8 mouse cellular contexts compared by ENCODE assay signal in genomic region chr8:126979091-126979920, GRCm38 (mm10). TPM values are rescaled to one million over a fixed set of nuclear protein-coding genes. Genes with fewer than 3 reads are reported as not detected.
DNase-seq lines count a peak whose midpoint lies in the region; ATAC-seq and TF ChIP-seq lines count a peak whose summit lies in the region.

No protein-coding gene starts in this region.

- H3K36me3 ChIP-seq in liver, adult 2 months (ENCODE audit: control insufficient read depth, insufficient read depth, low read length) = no peaks in the 10 kb centered on the region
- H3K36me3 ChIP-seq in embryonic facial prominence, embryonic 14.5 days (ENCODE audit: control insufficient read depth, insufficient read depth, low read length) = no peaks in the 10 kb centered on the region
- no peaks in the 10 kb centered on the region for H3K36me3 ChIP-seq in hindbrain, embryonic 16.5 days (ENCODE audit: control insufficient read depth, insufficient read depth, low read length)

- H3K4me3 ChIP-seq in liver, adult 2 months (ENCODE audit: insufficient read depth, low read depth, low read length) = no peak overlapping the region
- peak overlapping the region; percentile 27 for H3K4me3 ChIP-seq in embryonic facial prominence, embryonic 14.5 days (ENCODE audit: low read depth, low read length)
- H3K4me3 ChIP-seq in hindbrain, embryonic 16.5 days (ENCODE audit: low read length) = peak overlapping the region; percentile 23

- no peak for TF ChIP-seq POLR2A in liver, adult 2 months (IDR thresholded peaks at IDR 0.05; ENCODE audit: extremely low read depth, insufficient read depth, low read length)

- H3K9ac ChIP-seq in liver, adult 2 months (ENCODE audit: low read depth, low read length) = peak overlapping the region; percentile 34; the same call in 1 of the 2 replicates
- H3K9ac ChIP-seq in embryonic facial prominence, embryonic 14.5 days (ENCODE audit: low read depth, low read length) = no peak overlapping the region; the same call in 1 of the 2 replicates
- H3K9ac ChIP-seq in hindbrain, embryonic 16.5 days (ENCODE audit: low read depth, low read length) = no peak overlapping the region

- H3K4me1 ChIP-seq in liver, adult 2 months (ENCODE audit: control insufficient read depth, insufficient read depth, low read length) = peaks cover 3% of the 10 kb centered on the region; the same call in 1 of the 2 replicates
- no peaks in the 10 kb centered on the region for H3K4me1 ChIP-seq in embryonic facial prominence, embryonic 14.5 days (ENCODE audit: control insufficient read depth, insufficient read depth, low read length)
- no peaks in the 10 kb centered on the region for H3K4me1 ChIP-seq in hindbrain, embryonic 16.5 days (ENCODE audit: control insufficient read depth, insufficient read depth, low read depth, low read length)

- TF ChIP-seq CTCF in liver, adult 2 months (IDR thresholded peaks at IDR 0.05; ENCODE audit: low read depth, low read length) = no peak

- peak overlapping the region; percentile 50 for H3K4me2 ChIP-seq in embryonic facial prominence, embryonic 14.5 days (ENCODE audit: low read depth, low read length)
- peak overlapping the region; percentile 46 for H3K4me2 ChIP-seq in hindbrain, embryonic 16.5 days (ENCODE audit: low read length)

- 30% methylated on average over 27 of the region's 27 CpGs for WGBS in liver, adult 2 months
- WGBS in embryonic facial prominence, embryonic 14.5 days = 26% methylated on average over 27 of the region's 27 CpGs
- WGBS in hindbrain, embryonic 16.5 days = 26% methylated on average over 27 of the region's 27 CpGs

- no peaks in the 10 kb centered on the region for H3K79me2 ChIP-seq in liver, adult 2 months (ENCODE audit: control insufficient read depth, insufficient read depth, low read length)

- H3K27ac ChIP-seq in liver, adult 2 months (replicated peaks; ENCODE audit: insufficient read depth, low read depth, low read length) = no peak overlapping the region
- H3K27ac ChIP-seq in embryonic facial prominence, embryonic 14.5 days (replicated peaks; ENCODE audit: low read depth, low read length) = no peak overlapping the region
- no peak overlapping the region for H3K27ac ChIP-seq in hindbrain, embryonic 16.5 days (ENCODE audit: low read depth, low read length)

- ATAC-seq in embryonic facial prominence, embryonic 14.5 days (ENCODE audit: low read depth) = no peak
- ATAC-seq in hindbrain, embryonic 16.5 days = no peak

- DNase-seq in liver, adult 2 months (ENCODE audit: extremely low read depth, low read depth, low spot score) = no peak
- no peak for DNase-seq in liver
- DNase-seq in embryonic facial prominence, embryonic 14.5 days (ENCODE audit: low spot score) = peak; percentile 38
- peak; percentile 37 for DNase-seq in lung, postnatal 25 days (ENCODE audit: low spot score)
- DNase-seq in urinary bladder, postnatal 36 days (ENCODE audit: low spot score in 2 of 2) = peak; percentile 36 to 45
- DNase-seq in thymus, postnatal 14 days = no peak
- no peak for DNase-seq in right cerebral cortex, postnatal 36 days (ENCODE audit: low spot score in 2 of 2)

- H3K9me3 ChIP-seq in embryonic facial prominence, embryonic 14.5 days (ENCODE audit: control insufficient read depth, low read length) = no peaks in the 10 kb centered on the region
- H3K9me3 ChIP-seq in hindbrain, embryonic 16.5 days (ENCODE audit: control insufficient read depth, low read length) = no peaks in the 10 kb centered on the region

- no peaks in the 10 kb centered on the region; the same call in 1 of the 2 replicates for H3K27me3 ChIP-seq in liver, adult 2 months (ENCODE audit: control insufficient read depth, insufficient read depth, low read length)
- 0 out of 2 replicates have a peak, but pooled peaks cover 9% of the 10 kb centered on the region for H3K27me3 ChIP-seq in embryonic facial prominence, embryonic 14.5 days (replicated peaks; ENCODE audit: control insufficient read depth, insufficient read depth, low read length)
- no peaks in the 10 kb centered on the region; the same call in 1 of the 2 replicates for H3K27me3 ChIP-seq in hindbrain, embryonic 16.5 days (replicated peaks; ENCODE audit: control insufficient read depth, insufficient read depth, low read length)

RNA-seq across cellular contexts. Expression of gene Rbm34, which starts 8.4 kb away (rescaled TPM):
- total RNA-seq in liver, adult 2 months (2014; rRNA removed) = 4.8 and 6.4 TPM in 2 replicates
- polyA plus RNA-seq in liver, adult 2 months (2012; rRNA removed) = 1.5 and 1.9 TPM in 2 replicates
- 20.3 and 22.7 TPM in 2 replicates for polyA plus RNA-seq in embryonic facial prominence, embryonic 14.5 days (2014; fragmentation: Nextera tagmentation; extraction: Ambion mirVana)
- 20.5 and 21.2 TPM in 2 replicates for polyA plus RNA-seq in hindbrain, embryonic 16.5 days (2015; fragmentation: Nextera tagmentation; extraction: Ambion mirVana)

RNA-seq across cellular contexts. Expression of gene Tomm20, which starts 33.7 kb away (rescaled TPM):
- 22.6 and 57.1 TPM in 2 replicates for total RNA-seq in liver, adult 2 months (2014; rRNA removed)
- 233 and 251 TPM in 2 replicates for polyA plus RNA-seq in liver, adult 2 months (2012; rRNA removed)
- polyA plus RNA-seq in embryonic facial prominence, embryonic 14.5 days (2014; fragmentation: Nextera tagmentation; extraction: Ambion mirVana) = 200 and 217 TPM in 2 replicates
- polyA plus RNA-seq in hindbrain, embryonic 16.5 days (2015; fragmentation: Nextera tagmentation; extraction: Ambion mirVana) = 217 and 231 TPM in 2 replicates

Comparison
In these comparisons a context has a peak if more than half of its experiments do, and no peak if none do; other contexts are left out.
1. DNase-seq: peak in embryonic facial prominence, embryonic 14.5 days (single experiment), lung, postnatal 25 days (single experiment) and urinary bladder, postnatal 36 days (2 of 2); none in liver, adult 2 months (single experiment), liver (single experiment), thymus, postnatal 14 days (single experiment) and right cerebral cortex, postnatal 36 days (0 of 2).